Comparison of ENCODE assay signal across 8 mouse cellular contexts in the genomic region with DNA sequence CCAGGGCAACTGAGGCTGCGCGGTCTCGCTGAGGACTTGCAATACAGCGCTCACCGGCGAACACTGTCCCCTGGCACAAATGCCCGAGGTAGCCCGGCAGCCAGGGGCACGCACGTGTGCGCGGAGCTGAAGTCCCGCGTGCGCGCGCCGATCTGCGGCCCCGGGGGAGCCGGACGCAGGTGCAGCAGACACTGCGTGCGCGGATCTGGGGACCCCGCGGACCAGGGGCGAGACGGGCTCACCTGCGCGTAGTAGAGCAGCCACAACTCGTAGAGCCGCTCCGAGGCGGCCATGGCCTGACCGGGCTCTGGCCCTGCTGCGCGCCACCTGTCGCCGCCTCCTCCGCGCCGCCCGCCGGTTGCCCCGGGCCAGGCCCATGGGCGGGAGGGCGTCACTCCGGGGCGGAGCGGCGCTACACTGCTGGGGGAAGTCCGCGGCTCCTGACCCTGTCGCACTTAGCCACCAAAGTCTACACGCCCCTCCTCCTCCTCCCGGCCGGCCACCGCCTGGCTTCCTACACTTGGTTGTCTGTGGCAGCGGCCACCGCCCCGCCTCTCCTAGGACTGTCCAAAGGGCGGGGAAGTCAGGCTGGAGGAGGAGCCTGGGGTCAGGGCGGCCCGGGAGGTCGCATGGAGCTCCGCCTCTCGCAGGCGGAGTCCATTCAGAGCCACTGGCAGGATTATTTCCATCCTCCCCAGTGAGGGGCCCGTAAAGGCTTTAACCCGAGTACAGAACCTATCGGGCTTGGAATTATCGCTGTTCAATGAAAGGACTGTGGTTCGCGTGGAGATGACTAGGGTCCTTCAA. TPM values are rescaled to one million over a fixed set of nuclear protein-coding genes. Genes with fewer than 3 reads are reported as not detected.
DNase-seq lines count a peak whose midpoint lies in the region; ATAC-seq and TF ChIP-seq lines count a peak whose summit lies in the region.

Nbeal2 (minus strand) TSS at position 507 of the 807 bp plus-strand sequence.

- TF ChIP-seq CTCF in bone marrow macrophage, adult 2 months (IDR thresholded peaks at IDR 0.05; ENCODE audit: low read depth, low read length), result no peak
- no peak for TF ChIP-seq CTCF in midbrain, postnatal 0 days (IDR thresholded peaks at IDR 0.05)

- DNase-seq in B cell, adult 2 months, result peak; percentile 89 to 91
- DNase-seq in heart, embryonic 10.5 days (ENCODE audit: low spot score), result peak; percentile 98
- peak; percentile 80 for DNase-seq in midbrain, postnatal 0 days (ENCODE audit: low spot score)
- peak; percentile 82 to 90 for DNase-seq in spleen, postnatal 10 days (ENCODE audit: low spot score in 2 of 2)

- ATAC-seq in erythroblast, adult 5-6 weeks (replicated peaks; ENCODE audit: low FRiP score, poor library complexity, severe bottlenecking), result peak; percentile 76
- peak; percentile 89 for ATAC-seq in kidney, embryonic 15.5 days (replicated peaks; ENCODE audit: low FRiP score)
- ATAC-seq in limb, embryonic 15.5 days (ENCODE audit: insufficient number of reproducible peaks, low FRiP score, low TSS enrichment, low read depth), result peak; percentile 78
- peak; percentile 39 for ATAC-seq in midbrain, postnatal 0 days (ENCODE audit: low FRiP score)

- peak within 1 kb of the TSS; percentile 34 for H3K27ac ChIP-seq in bone marrow macrophage, adult 2 months (ENCODE audit: insufficient read depth, low read depth, low read length)
- peak within 1 kb of the TSS; percentile 90 for H3K27ac ChIP-seq in heart, embryonic 10.5 days
- peak within 1 kb of the TSS; percentile 61 for H3K27ac ChIP-seq in kidney, embryonic 15.5 days
- H3K27ac ChIP-seq in limb, embryonic 15.5 days, result peak within 1 kb of the TSS; percentile 63
- 0 out of 2 replicates have a peak within 1 kb of the TSS, but pooled peaks have one; percentile 2 for H3K27ac ChIP-seq in midbrain, postnatal 0 days (ENCODE audit: low read depth, low read length)

- no peaks in the 10 kb centered on the region for H3K9me3 ChIP-seq in heart, embryonic 10.5 days
- no peaks in the 10 kb centered on the region for H3K9me3 ChIP-seq in kidney, embryonic 15.5 days (replicated peaks)
- H3K9me3 ChIP-seq in limb, embryonic 15.5 days, result no peaks in the 10 kb centered on the region
- no peaks in the 10 kb centered on the region for H3K9me3 ChIP-seq in midbrain, postnatal 0 days (ENCODE audit: low read length)

- WGBS in heart, embryonic 10.5 days, result under 1% methylated on average over 73 of the region's 75 CpGs
- WGBS in kidney, embryonic 15.5 days, result under 1% methylated on average over 69 of the region's 75 CpGs
- WGBS in limb, embryonic 15.5 days, result under 1% methylated on average over 72 of the region's 75 CpGs
- WGBS in midbrain, postnatal 0 days, result under 1% methylated on average over 72 of the region's 75 CpGs

- H3K4me1 ChIP-seq in bone marrow macrophage, adult 2 months (ENCODE audit: control insufficient read depth, insufficient read depth, low read length), result peaks cover 28% of the 10 kb centered on the region
- H3K4me1 ChIP-seq in heart, embryonic 10.5 days, result peaks cover 58% of the 10 kb centered on the region
- peaks cover 56% of the 10 kb centered on the region for H3K4me1 ChIP-seq in kidney, embryonic 15.5 days
- H3K4me1 ChIP-seq in limb, embryonic 15.5 days, result peaks cover 38% of the 10 kb centered on the region
- H3K4me1 ChIP-seq in midbrain, postnatal 0 days (ENCODE audit: insufficient read depth, low read length), result peaks cover 26% of the 10 kb centered on the region

- H3K27me3 ChIP-seq in heart, embryonic 10.5 days (ENCODE audit: insufficient read depth, poor library complexity, severe bottlenecking), result peaks cover 30% of the 10 kb centered on the region
- H3K27me3 ChIP-seq in kidney, embryonic 15.5 days, result peaks cover 18% of the 10 kb centered on the region; the same call in 1 of the 2 replicates
- H3K27me3 ChIP-seq in limb, embryonic 15.5 days, result peaks cover 38% of the 10 kb centered on the region
- no peaks in the 10 kb centered on the region for H3K27me3 ChIP-seq in midbrain, postnatal 0 days (ENCODE audit: insufficient read depth, low read length)

- H3K9ac ChIP-seq in kidney, embryonic 15.5 days, result peak within 1 kb of the TSS; percentile 75
- H3K9ac ChIP-seq in limb, embryonic 15.5 days, result peak within 1 kb of the TSS; percentile 33; the same call in 1 of the 2 replicates
- H3K9ac ChIP-seq in midbrain, postnatal 0 days (replicated peaks; ENCODE audit: low read length, poor library complexity, severe bottlenecking), result peak within 1 kb of the TSS; percentile 76

- TF ChIP-seq POLR2A in bone marrow macrophage, adult 2 months (IDR thresholded peaks at IDR 0.05; ENCODE audit: borderline replicate concordance, low read depth, low read length), result no peak

- no peaks in the 10 kb centered on the region for H3K36me3 ChIP-seq in heart, embryonic 10.5 days
- H3K36me3 ChIP-seq in kidney, embryonic 15.5 days, result 0 out of 2 replicates have a peak, but pooled peaks cover 2% of the 10 kb centered on the region
- 0 out of 2 replicates have a peak, but pooled peaks cover under 1% of the 10 kb centered on the region for H3K36me3 ChIP-seq in limb, embryonic 15.5 days
- no peaks in the 10 kb centered on the region for H3K36me3 ChIP-seq in midbrain, postnatal 0 days (ENCODE audit: insufficient read depth, low read length)

- peak within 1 kb of the TSS; percentile 98 for H3K4me2 ChIP-seq in kidney, embryonic 15.5 days
- H3K4me2 ChIP-seq in limb, embryonic 15.5 days, result peak within 1 kb of the TSS; percentile 99
- H3K4me2 ChIP-seq in midbrain, postnatal 0 days (ENCODE audit: low read depth, low read length, poor library complexity, severe bottlenecking), result peak within 1 kb of the TSS; percentile 89

- peak within 1 kb of the TSS; percentile 74 for H3K4me3 ChIP-seq in bone marrow macrophage, adult 2 months (ENCODE audit: insufficient read depth, low read length)
- H3K4me3 ChIP-seq in heart, embryonic 10.5 days, result peak within 1 kb of the TSS; percentile 84
- H3K4me3 ChIP-seq in kidney, embryonic 15.5 days (replicated peaks), result peak within 1 kb of the TSS; percentile 76
- H3K4me3 ChIP-seq in limb, embryonic 15.5 days, result peak within 1 kb of the TSS; percentile 58
- peak within 1 kb of the TSS; percentile 69 for H3K4me3 ChIP-seq in midbrain, postnatal 0 days (ENCODE audit: low read depth, low read length)

RNA-seq across cellular contexts. Expression of gene Nbeal2, which starts in this region (rescaled TPM):
- 50.4 and 51.9 TPM in 2 replicates for polyA plus RNA-seq in bone marrow macrophage, adult 2 months (2012; ENCODE audit: insufficient read depth, insufficient read length, missing spikeins)
- 6.9 and 15.6 TPM in 2 replicates for total RNA-seq in erythroblast, adult 5-6 weeks (2015; ENCODE audit: low replicate concordance)
- 12.0 and 12.4 TPM in 2 replicates for total RNA-seq in erythroblast, adult 5-6 weeks (2017; ENCODE audit: low replicate concordance)
- polyA plus RNA-seq in heart, embryonic 10.5 days (2016; fragmentation: Nextera tagmentation; extraction: Ambion mirVana), result 2.4 and 3.1 TPM in 2 replicates
- 3.7 and 5.5 TPM in 2 replicates for polyA plus RNA-seq in kidney, embryonic 15.5 days (2015; fragmentation: Nextera tagmentation; extraction: Ambion mirVana)
- polyA plus RNA-seq in limb, embryonic 15.5 days (2015; fragmentation: Nextera tagmentation; extraction: Ambion mirVana), result 5.7 and 5.8 TPM in 2 replicates
- 9.3 and 11.5 TPM in 2 replicates for total RNA-seq in midbrain, postnatal 0 days (2014; rRNA removed)
- 3.9 and 4.0 TPM in 2 replicates for polyA plus RNA-seq in midbrain, postnatal 0 days (2015; fragmentation: Nextera tagmentation; extraction: Ambion mirVana)

Comparison
In these comparisons a context has a peak if more than half of its experiments do, and no peak if none do; other contexts are left out.
1. Peak in every context shown above with its lines: DNase-seq, ATAC-seq, H3K4me3 ChIP-seq and H3K27ac ChIP-seq.
2. H3K27ac ChIP-seq: peak in every context shown above with its lines; median percentile 90 in heart, embryonic 10.5 days; 63 in limb, embryonic 15.5 days; 61 in kidney, embryonic 15.5 days; 34 in bone marrow macrophage, adult 2 months; 2 in midbrain, postnatal 0 days.
3. ATAC-seq: peak in every context shown above with its lines; median percentile 89 in kidney, embryonic 15.5 days; 78 in limb, embryonic 15.5 days; 76 in erythroblast, adult 5-6 weeks; 39 in midbrain, postnatal 0 days.